Mouse (Mus musculus): ENCODE data around the gene Auts2.

GRCm38 (mm10) chr5:132324246-132324883 is 218.8 kb downstream of the Auts2 start:
- TF ChIP-seq CTCF (IDR thresholded peaks at IDR 0.05; ENCODE audit: low read depth) = no peak
- no peak for TF ChIP-seq EP300 (IDR thresholded peaks at IDR 0.05; ENCODE audit: low read depth)
